Mouse (Mus musculus) layer of hippocampus, adult 11-12 months (tissue): ENCODE measurements around the gene Zbtb21.
"Not testable (repeated sequence)": the region's sequence is repeated elsewhere in the genome, so short reads cannot be mapped to it uniquely, and the experiment has no call there.

Experiments
- DNase-seq: peaks from one replicate; pipeline ENCODE4 v3.0.0; 2022; ENCODE audit warnings: low spot score

The Zbtb21 gene

DNA sequence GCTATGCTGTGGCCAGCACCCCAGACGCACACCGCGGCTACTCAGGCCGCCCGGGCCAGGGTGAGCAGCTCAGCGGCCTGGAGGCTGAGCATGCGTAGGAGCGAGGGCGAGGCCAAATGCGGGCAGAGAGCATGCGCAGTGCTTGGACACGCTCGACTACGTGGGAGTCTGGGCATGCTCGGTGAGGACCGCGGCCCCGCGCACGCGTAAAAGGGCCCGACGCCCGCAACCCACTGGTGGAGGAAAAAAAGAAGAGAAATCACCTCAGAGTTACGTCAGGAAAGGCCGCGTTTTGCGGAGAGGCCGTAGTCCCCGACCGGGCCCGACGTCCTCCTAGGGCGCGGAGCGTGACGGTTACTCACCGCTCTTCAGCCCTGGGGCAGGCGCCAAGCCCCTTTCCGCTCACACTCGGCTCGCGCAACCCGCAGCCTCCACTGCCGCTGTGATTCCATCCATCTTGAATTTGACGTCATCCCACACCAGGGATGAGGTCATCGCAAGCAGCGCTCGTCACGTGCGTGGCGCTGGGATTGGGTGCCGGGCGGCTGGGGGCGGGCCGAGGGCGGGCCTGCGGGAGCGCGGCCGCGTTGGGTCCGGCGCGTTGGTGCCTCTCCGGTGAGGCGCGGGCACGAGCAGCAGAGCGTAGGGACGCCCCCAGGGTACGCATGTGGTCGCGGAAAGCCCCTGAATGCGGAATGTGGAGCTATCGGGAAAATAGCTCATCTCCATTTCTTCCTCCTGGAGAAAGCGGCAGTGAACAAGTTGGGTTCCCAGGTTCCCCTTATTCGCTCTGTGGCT is at the start of gene Zbtb21, which contains the start of gene C2cd2:
Gene Zbtb21, minus strand, starts transcription at position 472 of the 798 bp plus-strand sequence.
Gene C2cd2, minus strand, starts transcription at position 448 of the 798 bp plus-strand sequence.
- peak; percentile 97 for DNase-seq

DNA sequence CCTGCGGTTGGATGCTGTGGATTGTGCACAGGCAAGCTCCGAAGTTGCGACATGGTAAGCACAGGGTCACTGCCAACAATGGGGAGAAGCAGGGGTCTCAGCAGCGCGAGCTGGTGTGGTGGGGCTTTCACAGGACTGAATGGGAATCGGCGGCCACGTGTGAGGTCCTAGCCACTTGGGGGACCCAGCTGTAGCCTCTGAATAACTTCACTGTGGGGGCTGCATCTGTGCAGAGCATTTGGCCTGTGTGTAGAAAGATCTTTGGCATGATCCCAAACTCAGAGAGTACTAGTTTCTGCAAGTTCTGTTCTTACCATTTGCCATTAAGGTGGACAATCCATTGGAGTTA is 34.9 kb upstream of the Zbtb21 start:
- DNase-seq = not testable (repeated sequence)

DNA sequence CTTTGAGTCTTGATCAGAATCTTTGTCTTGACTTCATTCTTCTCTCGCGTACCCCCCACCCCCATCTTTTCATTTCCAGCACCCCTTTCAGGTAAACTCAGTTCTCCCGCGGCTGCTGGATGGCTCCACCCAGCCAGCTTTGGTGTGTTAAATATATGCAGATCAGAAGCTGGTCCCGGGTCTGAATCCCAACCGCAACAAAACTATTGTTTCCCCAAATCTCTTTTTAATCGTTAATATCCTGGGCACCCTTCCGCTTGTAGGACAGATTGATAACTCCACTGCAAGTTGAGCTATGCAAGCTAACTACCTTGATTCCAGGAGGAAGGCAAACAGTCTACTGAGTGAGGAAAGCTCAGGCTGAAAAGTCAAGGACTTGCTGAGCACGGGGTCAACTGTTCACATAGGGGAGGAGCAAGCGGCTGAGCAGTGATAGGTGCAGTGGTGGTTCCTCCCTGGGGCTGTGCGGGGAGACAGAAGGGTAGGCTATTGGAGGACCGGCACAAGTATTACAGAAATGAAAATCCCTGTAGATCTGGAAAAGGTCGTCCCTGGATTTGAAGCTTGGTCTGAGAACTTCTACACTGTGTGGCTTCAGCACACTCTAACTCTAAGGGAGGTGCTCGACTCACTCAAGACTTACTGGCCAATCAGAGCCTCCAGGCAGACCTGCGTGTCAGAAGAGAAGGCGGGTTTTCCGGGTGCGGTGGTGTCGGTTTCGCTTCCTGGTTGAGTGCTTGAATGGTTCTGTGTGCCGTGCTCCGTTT is 34.4 kb upstream of the Zbtb21 start, which contains the start of gene B230307C23Rik:
Gene B230307C23Rik, plus strand, starts transcription at position 700 of the 767 bp plus-strand sequence.
- peak; percentile 90 for DNase-seq

DNA sequence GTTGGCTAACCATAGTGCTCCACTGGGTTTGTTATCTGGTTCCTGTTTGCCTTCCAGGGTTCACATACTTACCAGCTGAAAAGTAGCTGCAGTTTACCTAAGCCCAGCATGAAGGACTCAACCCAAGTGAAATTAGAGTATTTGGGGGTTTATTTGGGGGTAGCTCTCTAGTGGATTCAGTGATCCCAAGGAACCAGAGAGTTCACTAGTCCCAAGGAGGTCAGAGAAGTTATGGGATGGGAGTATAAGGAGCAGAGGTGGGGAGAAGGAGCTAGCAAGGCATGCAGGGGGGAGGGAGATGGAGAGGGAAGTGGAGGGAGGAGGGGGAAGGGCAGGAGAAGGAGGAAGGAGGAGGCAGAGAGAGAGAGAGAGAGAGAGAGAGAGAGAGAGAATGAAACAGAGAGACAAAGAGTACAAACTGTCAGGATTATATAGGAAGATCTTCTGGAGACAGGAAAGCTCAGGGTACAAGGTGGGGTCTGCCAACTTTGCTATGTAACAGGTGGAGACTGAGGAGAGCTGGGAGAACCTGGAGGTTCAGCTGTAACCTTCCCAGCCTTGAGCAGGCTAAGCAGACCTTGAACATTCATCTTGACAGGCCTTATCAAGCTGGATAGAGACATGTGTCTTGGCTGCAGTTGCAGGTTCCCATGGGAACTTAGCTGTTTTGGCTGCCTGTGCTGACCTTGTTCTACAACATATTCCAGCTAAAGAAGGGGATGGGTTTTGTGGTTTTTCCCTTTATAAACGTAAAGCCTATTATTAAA is 33.6 kb upstream of the Zbtb21 start:
- peak; percentile 12 for DNase-seq

DNA sequence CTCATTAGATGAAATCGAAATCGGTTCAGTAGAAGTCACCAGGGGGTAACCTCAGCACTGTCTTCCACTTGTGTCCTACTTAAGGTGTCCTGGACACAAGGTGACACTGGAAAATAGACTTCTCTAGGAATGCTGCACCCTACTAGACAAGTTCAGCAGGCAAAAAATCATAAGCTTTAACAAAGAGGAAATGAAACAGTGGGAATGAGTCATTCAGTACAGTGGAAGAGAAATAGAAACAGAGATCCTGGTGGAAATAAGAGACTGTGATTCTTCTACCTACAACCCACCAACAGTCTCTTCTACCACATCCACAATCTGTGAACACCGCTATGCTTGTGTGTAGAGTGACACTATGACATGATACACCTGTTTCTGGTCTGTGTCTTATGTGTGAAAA is 30.1 kb upstream of the Zbtb21 start:
- DNase-seq = not testable (repeated sequence)

DNA sequence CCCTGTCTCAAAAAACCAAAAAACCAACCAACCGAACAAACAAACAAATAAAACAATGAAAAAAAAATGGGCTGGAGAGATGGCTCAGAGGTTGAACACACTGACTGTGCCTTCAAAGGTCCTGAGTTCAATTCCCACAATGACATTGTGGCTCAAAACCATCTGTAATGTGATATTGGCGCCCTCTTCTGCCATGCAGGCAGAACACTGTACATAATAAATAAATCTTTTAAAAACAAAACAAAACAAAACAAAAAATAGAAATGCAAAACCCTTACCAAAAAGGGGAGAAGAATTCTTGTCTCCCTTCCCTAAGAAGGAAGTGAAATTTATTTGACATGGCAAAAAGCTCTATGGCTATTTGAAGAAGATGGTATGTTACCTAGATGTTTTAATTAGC is 29.1 kb upstream of the Zbtb21 start:
- no peak for DNase-seq

DNA sequence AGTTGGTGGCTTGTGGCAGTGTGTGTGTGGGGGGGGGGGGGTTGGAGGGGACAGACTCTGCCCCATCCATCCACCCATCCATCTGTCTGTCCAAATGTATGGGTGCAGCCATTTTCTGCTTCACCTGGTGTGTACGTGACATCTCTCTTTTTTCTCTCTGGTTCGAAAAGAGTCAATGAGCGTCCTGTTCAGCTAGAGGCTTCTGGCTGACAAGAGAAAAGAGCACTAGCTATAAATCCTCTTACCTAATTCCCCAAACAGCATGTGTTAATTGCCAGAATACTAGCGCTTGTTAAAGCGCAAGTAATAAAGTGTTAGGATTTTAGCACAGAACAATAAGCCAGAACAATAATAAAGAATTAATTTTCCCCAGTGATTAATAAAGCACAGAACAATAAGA is 22.2 kb upstream of the Zbtb21 start:
- no peak for DNase-seq

DNA sequence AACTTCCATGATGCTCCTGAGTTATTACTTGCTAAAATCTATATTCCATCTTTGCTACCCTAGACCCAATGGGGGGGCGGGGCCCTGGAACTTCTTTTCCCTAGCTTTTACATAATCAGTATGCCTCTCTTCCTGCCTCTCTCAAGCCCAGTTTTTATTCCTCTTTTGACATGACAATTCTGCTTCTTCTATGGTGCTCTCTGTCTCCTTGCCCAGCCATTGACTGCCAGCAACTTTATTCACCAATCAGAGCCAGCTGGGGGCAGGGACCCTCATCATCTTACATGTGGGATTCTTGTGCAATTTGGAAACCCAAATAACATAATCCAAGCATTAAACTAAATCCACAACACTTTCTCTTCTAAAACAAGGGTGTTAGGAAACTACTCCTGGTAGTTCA is 18.9 kb upstream of the Zbtb21 start:
- no peak for DNase-seq

DNA sequence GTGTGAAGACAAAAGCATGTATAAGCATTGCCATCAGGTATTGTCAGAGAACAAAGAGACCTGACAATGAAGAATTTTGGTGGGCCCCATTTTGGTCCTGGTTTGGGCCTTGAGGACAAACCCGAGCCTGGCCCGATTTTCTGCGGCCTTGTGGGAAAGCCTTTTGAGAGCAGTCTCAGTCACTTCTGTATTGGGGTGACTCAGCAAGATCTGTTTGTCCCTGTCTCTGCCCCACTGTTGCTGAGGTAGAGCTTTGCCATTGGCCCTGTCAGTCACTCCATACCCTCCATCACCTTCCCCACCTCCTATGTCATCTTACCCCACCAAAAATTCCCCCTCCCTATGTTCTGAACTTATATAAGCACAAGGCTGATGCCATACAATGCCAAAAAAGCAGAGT is 15.3 kb upstream of the Zbtb21 start:
- DNase-seq = no peak

DNA sequence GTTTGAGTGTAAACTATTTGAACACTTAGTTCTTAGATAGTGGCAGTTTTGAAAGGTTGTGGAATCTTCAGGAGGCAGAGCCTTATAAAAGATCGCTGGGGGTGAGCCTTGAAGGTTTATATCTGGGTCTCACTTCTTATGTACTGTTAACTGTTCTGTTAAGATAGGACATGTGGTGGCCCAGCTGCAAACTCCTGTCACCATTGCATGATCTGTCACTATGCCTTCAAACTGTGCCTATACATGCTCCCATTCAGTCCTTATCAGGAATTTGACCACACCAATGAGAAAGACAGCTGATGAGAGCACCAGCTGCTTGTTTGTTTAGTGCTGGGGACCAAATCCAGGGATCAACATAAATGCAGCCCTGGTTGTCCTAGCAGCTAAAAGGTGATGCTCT is 14.9 kb upstream of the Zbtb21 start:
- no peak for DNase-seq

DNA sequence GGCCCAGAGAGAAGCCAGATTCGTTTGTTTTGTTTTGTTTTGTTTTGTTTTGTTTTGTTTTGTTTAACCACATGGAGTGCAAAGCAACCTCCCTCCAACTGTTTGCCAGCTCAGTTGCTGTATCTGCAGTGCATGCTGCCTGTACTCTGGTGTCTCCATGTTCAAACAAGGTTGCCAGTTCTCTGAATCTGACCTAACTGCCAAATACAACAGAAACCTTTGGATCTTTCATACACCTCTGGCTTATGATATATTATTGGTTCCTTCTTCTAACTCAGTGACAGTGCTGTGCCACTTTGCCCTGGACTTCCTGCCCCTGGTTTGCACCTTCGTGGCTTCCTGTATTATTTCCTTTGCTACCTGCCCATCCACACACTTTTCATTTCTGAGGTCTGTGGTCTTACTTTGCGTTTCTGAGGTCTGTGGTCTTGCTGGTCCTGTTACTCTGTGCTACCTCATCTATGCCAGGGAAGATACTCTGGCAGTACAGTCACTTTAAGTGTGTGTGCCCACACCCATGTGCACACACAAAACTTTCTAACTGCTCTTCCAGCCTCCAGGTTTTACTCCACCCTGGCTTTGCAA is 1.6 kb upstream of the Zbtb21 start:
- no peak for DNase-seq

DNA sequence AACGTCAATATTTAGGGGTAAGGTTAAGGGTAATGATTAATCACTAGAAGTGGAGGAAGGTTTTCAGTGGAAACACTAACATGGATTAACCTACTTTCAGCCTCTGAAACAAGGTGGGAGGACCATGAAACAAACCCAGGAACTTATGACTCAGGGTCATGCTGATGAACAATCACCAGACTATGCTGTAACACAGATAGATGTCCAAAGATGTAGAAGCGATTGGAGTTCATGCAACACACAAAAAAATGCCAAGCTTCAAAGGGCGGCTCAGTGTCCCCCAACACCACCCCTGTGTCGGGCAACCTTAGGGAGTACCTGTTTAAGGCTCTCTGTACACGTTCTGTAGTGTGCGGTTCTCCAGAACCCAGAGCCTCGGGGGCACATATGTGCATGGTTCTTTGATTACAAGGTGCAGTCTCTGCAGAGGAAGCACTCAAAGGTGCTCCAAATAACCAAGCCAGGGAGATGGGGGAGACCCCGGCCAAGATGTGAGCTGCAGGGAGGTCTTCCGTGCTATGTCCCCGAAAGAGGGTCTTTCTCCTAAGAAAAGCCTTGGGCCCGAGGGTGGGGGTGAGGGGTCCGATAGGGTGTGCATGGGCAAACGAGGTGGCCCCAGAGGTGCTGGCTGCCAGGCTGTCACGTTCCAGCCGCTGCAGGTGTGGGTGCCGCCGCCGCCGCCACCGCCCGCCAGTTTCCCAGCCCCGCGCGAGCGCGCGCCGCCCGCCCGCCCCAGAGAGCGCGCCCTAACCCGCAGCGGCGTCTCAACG is 856 bp downstream of the Zbtb21 start:
- no peak for DNase-seq

DNA sequence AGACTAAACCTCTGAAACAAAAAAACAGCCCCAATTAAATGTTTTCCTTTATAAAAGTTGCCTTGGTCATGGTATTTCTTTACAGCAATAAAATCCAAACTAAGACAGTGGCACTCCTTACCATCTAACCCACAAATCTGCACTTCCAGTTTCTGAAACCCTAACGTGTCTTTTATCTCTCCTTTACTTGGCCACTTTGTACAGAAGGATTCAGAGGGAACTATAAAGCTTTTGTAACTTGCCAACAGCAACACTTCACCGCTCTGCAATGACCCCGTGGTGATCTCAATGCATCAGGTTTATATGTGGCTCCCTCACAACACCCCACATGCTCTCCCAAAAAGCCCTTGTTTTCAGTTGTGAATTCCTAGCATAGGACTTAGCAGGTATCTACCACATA is 2.1 kb downstream of the Zbtb21 start:
- DNase-seq = no peak

DNA sequence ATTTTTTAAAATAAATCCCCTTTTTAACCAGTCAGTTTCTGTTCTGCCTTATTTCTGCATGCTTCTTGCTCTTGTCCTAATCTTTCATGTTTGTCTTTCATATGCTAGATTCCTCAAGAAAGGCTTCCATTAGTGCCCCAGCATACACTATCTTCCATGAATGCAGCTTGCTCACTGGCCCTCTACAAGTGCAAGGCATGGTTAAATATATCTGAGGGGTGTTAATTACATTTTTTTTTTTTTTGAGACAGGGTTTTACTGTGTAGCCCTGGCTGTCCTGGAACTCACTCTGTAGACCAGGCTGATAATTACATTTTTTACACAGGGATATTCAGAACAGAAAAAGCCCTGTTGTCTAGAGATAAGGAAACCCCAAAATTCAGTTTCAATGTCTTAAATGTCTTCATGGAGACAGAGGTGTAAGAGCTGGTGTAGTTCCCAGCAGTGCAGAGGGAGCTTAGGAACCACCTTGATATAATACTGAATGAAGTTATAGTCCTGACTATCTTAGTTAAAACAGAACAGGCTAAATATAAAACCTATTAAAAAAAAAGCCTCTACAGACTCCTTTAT is 3.9 kb downstream of the Zbtb21 start:
- DNase-seq = no peak

DNA sequence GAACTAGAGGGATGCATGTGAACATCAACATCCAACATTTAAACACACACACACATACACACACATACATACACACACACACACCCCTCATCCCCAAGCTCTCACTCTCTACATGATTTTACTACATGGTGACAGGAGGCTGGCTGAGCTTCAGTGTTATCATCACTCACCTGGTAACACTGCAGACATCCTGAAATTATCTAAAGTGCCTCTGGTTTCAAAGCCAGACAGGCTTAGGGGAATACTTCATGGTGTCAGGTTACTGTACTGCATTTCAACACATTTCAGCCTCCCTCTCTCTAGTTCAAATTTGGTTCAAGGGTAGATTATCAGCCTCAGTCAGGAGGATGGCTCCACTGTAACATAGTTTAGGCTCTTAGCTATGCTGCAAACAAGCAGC is 4.8 kb downstream of the Zbtb21 start:
- no peak for DNase-seq

DNA sequence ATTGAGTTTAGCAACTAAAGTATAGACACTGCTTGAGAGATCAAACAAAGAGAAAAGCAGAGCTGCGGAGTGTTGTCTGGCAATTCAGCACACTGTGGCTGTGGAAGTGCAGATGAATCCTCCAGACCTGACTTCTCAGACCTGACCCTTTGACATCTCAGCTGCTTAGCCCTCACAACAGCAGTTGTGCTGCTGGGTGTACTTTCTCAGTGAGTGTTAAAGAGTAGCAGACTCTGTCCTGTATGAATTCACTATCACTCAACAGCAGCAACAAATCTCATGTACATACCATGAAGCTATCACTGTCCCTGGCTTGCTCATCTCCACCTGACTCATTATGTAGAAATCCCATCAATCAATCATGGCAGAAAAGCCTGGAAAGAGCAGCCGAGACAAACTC is 6.4 kb downstream of the Zbtb21 start:
- no peak for DNase-seq

DNA sequence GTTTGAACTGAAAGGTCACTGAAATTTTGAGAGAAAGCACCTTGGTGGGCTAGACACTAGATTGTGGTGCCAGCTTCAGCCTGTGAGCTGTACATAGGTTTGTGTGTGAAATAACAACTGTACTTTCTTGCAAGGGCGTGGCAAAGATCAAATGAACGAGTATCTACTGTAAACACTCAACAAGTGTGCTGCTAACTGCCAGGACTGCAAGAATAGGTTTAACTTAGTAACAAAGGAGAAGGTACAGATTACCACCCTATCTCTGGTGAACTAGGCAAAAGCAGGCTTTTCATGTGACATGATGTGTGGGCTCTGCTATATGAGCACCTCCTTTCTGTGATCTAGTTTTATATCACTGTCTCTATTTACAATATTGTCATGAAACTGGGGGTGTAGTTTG is 9.1 kb downstream of the Zbtb21 start:
- DNase-seq = no peak

DNA sequence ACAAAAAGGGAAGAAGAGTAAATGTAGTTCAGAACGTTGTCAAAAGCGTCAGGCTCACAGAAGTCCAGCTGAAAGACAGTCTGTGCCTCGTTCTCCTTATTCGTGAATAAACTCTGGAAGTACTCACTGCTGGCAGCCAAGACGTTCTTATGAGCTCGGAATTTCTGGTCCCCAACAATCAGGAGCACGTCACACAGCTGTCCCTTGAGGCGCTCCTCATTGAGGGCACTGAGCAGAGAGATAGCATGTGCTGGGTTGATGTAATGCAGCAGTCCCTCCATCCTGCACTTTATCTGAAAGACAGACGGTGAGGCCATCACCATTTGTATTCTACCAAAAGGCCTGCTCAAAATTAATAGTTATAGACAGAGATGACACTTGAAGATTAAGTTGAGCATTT is 9.6 kb downstream of the Zbtb21 start:
- no peak for DNase-seq

DNA sequence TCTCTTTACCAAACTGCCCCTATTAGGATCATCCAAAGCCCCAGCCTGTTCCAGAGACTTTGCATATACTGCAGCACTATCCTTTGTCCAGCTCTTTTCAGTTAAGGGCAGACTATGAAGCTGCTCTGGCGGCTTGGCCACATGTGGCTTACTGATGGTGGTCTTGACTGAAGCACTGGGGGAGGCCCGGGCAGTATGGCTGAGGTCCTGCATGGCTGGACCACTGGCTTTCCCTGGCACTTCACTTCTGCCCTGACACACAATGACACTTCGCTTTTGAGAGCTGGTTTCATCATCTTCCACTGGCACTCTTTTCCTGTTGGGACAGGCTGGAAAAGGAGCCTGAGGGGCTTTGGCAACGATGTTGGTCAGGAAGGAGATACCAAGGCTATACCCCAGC is 10.1 kb downstream of the Zbtb21 start:
- no peak for DNase-seq

DNA sequence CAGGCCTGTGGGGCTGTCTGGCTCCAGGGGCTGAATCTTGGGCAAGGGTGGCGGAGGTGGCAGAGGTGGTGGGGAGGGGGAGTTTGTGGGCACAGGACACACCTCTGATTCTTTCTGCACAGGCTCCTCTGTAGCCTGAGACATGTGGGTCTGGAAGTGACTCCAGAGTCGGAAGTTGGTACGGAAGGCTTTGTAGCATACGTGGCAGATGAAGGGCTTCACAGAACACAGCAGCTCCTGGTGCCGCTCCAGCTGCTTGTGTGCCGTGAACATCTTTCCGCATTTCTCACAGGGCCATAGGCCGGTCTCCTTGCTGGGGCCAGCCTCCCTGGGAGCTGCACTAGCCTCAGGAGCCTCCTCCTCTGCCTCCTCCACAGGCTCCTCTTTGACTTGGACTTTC is 12.4 kb downstream of the Zbtb21 start:
- DNase-seq = no peak

DNA sequence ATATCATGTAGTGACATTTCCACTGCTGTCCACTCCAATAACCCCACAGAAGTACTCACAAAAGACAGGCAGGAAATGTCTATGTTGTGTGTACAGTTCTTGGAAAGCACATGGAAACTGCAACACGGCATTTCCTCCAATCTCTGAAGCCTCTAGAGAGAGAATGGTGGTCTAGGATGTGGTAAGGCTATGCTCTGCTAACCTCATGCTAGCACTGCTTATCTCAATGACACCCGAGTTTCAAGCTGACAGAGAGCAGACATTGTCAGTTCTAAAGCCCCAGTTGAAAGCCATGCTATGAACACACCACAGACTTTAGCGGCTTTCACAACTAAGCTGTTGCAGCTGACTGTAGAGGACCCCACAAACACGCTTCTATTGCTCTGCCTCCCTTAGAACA is 13.6 kb downstream of the Zbtb21 start:
- no peak for DNase-seq
